Mouse (Mus musculus): ENCODE measurements at regions not wholly inside any gene's neighbourhood (a gene's known extent, or its start where the extent isn't known, plus 50 kb on each side); places are given as distances from the start of the nearest gene placed in this dataset.

DNA sequence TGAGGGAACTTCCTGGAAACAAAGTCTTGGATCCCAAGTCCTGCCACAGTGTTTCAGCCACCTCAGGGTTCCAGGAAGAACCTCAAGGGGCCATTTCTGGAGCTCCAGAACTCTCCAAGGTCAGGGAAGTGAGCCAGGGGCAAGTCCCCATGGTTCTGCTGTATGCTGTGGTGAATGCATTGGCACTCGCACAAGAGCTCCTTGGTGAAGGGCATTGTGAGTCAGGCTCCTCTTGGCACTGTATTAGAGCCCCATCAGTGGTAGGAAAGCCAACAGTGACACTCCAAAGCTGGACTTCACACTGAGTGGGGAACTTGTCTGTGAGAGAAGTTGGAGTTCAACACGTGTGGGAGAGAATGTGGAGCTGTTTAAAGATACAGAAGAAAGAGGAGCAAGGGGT lies 486.0 kb downstream of the Ajap1 start:
- TF ChIP-seq CTCF (conservative IDR thresholded peaks at IDR 0.05; ENCODE audit: low read length) (no peak), NANOG (IDR thresholded peaks at IDR 0.05; ENCODE audit: borderline replicate concordance, low read length) (no peak), POU5F1 (IDR thresholded peaks at IDR 0.05; ENCODE audit: borderline replicate concordance, low read length) (no peak)
- Histone ChIP-seq H3K27me3 (ENCODE audit: insufficient read depth, low read length) (peaks cover 28% of the 10 kb centered on the region), H3K4me3 (replicated peaks; ENCODE audit: low read length) (no peak overlapping the region), H3K4me1 (replicated peaks; ENCODE audit: low read depth, low read length) (peaks cover 22% of the 10 kb centered on the region), H3K36me3 (ENCODE audit: insufficient read depth, low read length) (no peaks in the 10 kb centered on the region), H3K9me3 (ENCODE audit: low read length) (no peaks in the 10 kb centered on the region)

DNA sequence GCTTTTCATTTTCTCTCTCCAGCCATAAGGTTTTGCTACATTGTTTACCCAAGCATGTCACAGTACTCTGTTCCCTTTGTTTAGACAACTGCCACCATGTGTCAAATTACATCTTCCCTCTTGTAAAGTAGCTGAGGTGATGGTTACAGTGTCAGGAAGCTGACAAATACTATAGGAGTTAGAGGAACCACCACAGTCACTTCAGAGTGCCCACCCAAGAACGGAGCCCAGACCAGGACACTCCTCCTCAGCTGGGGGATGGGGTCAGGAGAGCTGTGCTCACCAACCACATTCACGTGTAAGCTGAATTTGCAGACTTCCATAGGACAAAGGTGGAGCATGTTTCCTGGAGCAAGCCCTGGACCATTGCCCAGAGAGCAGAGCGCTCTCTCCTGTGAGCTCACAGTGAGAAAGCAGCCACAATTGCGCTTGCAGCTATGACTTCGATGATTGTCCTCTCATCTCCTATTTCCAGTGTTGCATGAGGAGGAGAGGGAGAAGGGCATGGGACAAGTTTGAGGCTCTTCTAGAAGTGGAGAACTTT lies 487.5 kb downstream of the Ajap1 start:
- Histone ChIP-seq H3K27me3 (ENCODE audit: insufficient read depth, low read length) (peaks cover 28% of the 10 kb centered on the region), H3K9me3 (ENCODE audit: low read length) (no peaks in the 10 kb centered on the region), H3K4me1 (replicated peaks; ENCODE audit: low read depth, low read length) (peaks cover 22% of the 10 kb centered on the region), H3K4me3 (replicated peaks; ENCODE audit: low read length) (no peak overlapping the region), H3K36me3 (ENCODE audit: insufficient read depth, low read length) (no peaks in the 10 kb centered on the region)
- TF ChIP-seq POU5F1 (IDR thresholded peaks at IDR 0.05; ENCODE audit: borderline replicate concordance, low read length) (no peak), CTCF (conservative IDR thresholded peaks at IDR 0.05; ENCODE audit: low read length) (no peak), NANOG (IDR thresholded peaks at IDR 0.05; ENCODE audit: borderline replicate concordance, low read length) (no peak)

DNA sequence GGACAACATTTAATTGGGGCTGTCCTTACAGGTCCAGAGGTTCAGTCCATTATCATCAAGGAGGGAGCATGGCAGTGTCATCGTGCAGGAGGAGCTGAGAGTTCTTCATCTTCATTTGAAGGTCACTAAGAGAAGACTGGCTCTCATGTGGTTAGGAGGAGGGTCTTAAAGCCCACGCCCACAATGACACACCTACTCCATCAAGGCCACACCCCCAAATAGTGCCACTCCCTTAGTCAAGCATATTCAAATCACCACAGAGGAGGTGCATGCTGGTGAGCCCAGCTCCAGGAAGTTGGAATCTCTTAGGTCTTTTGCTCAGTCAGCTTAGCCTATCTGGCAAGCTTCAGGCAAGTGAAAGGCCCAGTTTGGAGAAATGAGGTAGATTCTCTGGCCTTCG lies 488.4 kb downstream of the Ajap1 start:
- H3K36me3 ChIP-seq (ENCODE audit: insufficient read depth, low read length), result no peaks in the 10 kb centered on the region
- no peak overlapping the region for H3K4me3 ChIP-seq (replicated peaks; ENCODE audit: low read length)
- no peaks in the 10 kb centered on the region for H3K9me3 ChIP-seq (ENCODE audit: low read length)
- TF ChIP-seq POU5F1 (IDR thresholded peaks at IDR 0.05; ENCODE audit: borderline replicate concordance, low read length) (no peak), CTCF (conservative IDR thresholded peaks at IDR 0.05; ENCODE audit: low read length) (no peak), NANOG (IDR thresholded peaks at IDR 0.05; ENCODE audit: borderline replicate concordance, low read length) (no peak)
- peaks cover 13% of the 10 kb centered on the region for H3K4me1 ChIP-seq (replicated peaks; ENCODE audit: low read depth, low read length)
- peaks cover 25% of the 10 kb centered on the region for H3K27me3 ChIP-seq (ENCODE audit: insufficient read depth, low read length)

DNA sequence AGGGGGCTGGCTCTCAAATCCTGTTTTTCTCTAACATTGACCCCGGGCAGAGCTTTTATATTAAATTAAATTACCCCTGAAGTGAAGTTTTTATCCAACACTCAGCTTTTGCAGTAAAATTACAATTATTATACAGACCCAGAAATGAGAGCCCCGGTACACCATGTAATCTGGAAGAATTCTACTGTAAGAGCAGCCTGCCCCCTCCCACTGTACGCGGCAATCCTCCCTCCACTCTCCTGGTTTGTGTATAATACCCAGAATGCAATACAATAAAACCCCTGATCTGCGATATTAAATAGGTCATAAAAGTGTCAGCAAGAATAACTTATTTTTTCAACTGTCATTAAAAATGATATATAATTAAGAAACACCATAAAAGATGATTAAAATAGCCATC lies 492.3 kb downstream of the Ajap1 start:
- H3K4me3 ChIP-seq (replicated peaks; ENCODE audit: low read length), result no peak overlapping the region
- H3K9me3 ChIP-seq (ENCODE audit: low read length), result no peaks in the 10 kb centered on the region
- no peaks in the 10 kb centered on the region for H3K36me3 ChIP-seq (ENCODE audit: insufficient read depth, low read length)
- peaks cover 5% of the 10 kb centered on the region; the same call in 1 of the 2 replicates for H3K4me1 ChIP-seq (replicated peaks; ENCODE audit: low read depth, low read length)
- no peaks in the 10 kb centered on the region for H3K27me3 ChIP-seq (ENCODE audit: insufficient read depth, low read length)
- no peak for TF ChIP-seq NANOG (IDR thresholded peaks at IDR 0.05; ENCODE audit: borderline replicate concordance, low read length)
- TF ChIP-seq POU5F1 (IDR thresholded peaks at IDR 0.05; ENCODE audit: borderline replicate concordance, low read length), result no peak
- no peak for TF ChIP-seq CTCF (conservative IDR thresholded peaks at IDR 0.05; ENCODE audit: low read length)

DNA sequence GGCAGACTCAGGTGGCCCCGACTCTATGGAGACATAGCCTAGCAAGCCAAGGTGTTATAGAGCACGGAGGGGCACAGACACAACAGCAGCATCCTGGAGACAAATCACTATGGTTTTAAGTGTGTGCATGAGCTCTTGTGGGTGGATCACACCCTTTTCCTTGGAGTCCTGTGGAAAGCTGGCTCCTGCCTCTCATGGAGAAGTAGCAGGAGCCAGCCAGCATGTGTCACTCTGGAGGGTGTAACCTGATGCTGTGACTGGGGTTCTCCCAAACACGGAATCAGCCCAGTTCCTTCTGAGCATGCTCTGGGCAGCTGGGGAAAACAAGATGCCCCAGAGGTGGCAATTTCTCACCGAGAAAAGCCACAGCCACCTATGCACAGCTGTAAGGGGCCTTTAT lies 494.9 kb downstream of the Ajap1 start:
- H3K4me1 ChIP-seq (replicated peaks; ENCODE audit: low read depth, low read length), result no peaks in the 10 kb centered on the region
- no peaks in the 10 kb centered on the region for H3K36me3 ChIP-seq (ENCODE audit: insufficient read depth, low read length)
- no peaks in the 10 kb centered on the region for H3K27me3 ChIP-seq (ENCODE audit: insufficient read depth, low read length)
- H3K9me3 ChIP-seq (ENCODE audit: low read length), result no peaks in the 10 kb centered on the region
- H3K4me3 ChIP-seq (replicated peaks; ENCODE audit: low read length), result no peak overlapping the region
- TF ChIP-seq CTCF (conservative IDR thresholded peaks at IDR 0.05; ENCODE audit: low read length), result no peak

DNA sequence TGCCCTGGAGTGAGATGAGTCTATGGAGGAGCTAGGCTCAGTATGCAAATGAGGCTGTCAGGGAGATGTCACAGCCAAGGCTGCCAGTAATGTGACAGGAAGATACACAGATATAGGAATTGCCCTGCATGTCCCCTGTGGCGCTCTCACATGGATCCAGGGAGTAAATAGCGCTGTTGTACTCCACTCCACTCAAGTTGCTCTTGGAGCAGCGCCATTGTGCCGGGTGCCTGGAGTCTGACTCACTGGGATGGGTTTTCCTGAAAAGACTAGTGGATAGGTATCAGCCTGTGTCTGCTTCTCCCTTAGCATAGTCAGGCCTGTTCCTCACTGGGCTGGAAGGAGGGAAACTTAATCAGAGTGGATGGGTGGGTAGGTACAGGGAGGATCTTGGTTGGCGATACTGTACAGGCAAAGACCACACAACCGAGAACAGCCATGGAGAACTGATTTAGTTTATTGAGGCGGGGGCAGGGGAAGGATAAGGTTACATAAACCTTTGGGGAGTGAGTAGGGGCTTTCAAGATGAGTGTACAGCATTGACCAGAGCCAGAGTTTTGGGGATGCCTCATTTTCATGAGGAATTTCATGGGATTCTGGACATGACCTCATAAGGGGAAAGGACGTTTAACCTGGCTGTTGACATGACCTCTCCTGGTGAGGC lies 497.5 kb upstream of the Kcnab2 start:
- no peaks in the 10 kb centered on the region for H3K36me3 ChIP-seq (ENCODE audit: insufficient read depth, low read length)
- H3K9me3 ChIP-seq (ENCODE audit: low read length), result no peaks in the 10 kb centered on the region
- no peaks in the 10 kb centered on the region for H3K27me3 ChIP-seq (ENCODE audit: insufficient read depth, low read length)
- H3K4me3 ChIP-seq (replicated peaks; ENCODE audit: low read length), result no peak overlapping the region
- no peaks in the 10 kb centered on the region for H3K4me1 ChIP-seq (replicated peaks; ENCODE audit: low read depth, low read length)
- TF ChIP-seq NANOG (IDR thresholded peaks at IDR 0.05; ENCODE audit: borderline replicate concordance, low read length), result no peak

DNA sequence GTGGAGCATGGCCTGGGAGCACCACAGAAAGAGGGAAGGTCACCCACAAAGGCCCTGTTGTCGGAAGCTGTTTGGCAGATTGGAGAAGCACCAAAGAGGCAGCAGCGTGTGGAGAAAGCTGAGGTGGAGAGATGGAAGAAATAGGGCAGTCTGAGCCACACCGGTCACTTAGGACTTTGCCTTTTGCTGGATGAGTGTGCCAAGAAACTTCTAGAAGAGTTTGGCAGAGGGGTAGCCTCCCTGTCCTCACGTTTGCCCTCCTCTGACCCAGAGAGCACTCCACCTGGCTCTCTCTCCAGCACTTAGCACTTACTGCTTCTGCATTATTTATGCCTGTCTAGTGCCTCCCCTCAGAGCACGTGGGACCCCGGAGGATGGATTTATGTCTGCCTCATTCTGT lies 485.3 kb upstream of the Kcnab2 start:
- Histone ChIP-seq H3K36me3 (ENCODE audit: insufficient read depth, low read length) (no peaks in the 10 kb centered on the region), H3K27me3 (ENCODE audit: insufficient read depth, low read length) (peaks cover 5% of the 10 kb centered on the region; the same call in 1 of the 2 replicates), H3K9me3 (ENCODE audit: low read length) (no peaks in the 10 kb centered on the region), H3K4me3 (replicated peaks; ENCODE audit: low read length) (no peak overlapping the region), H3K4me1 (replicated peaks; ENCODE audit: low read depth, low read length) (no peaks in the 10 kb centered on the region)
- TF ChIP-seq POU5F1 (IDR thresholded peaks at IDR 0.05; ENCODE audit: borderline replicate concordance, low read length), result no peak
- no peak for TF ChIP-seq NANOG (IDR thresholded peaks at IDR 0.05; ENCODE audit: borderline replicate concordance, low read length)
- TF ChIP-seq CTCF (conservative IDR thresholded peaks at IDR 0.05; ENCODE audit: low read length), result no peak

DNA sequence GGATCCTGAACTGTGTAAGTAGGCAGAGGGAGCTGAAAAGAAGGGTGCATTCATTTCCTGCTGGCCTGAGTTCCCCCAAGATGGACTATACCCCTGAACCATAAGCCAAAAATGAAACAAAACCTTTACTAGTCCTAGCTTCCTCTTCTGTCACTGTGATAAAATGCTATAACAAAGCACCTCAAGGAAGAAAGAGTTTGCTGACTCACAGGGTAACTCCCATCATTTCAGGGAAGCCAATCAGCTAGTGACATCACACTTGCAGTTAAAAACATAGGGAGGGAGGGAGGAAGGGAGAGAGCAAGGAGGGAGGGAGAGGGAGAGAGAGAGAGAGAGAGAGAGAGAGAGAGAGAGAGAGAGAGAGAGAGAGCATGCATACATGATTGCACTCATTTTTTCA lies 484.5 kb upstream of the Kcnab2 start:
- Histone ChIP-seq H3K4me1 (replicated peaks; ENCODE audit: low read depth, low read length) (no peaks in the 10 kb centered on the region), H3K4me3 (replicated peaks; ENCODE audit: low read length) (no peak overlapping the region), H3K27me3 (ENCODE audit: insufficient read depth, low read length) (peaks cover 3% of the 10 kb centered on the region; the same call in 1 of the 2 replicates), H3K9me3 (ENCODE audit: low read length) (no peaks in the 10 kb centered on the region), H3K36me3 (ENCODE audit: insufficient read depth, low read length) (no peaks in the 10 kb centered on the region)
- no peak for TF ChIP-seq NANOG (IDR thresholded peaks at IDR 0.05; ENCODE audit: borderline replicate concordance, low read length)
- no peak for TF ChIP-seq CTCF (conservative IDR thresholded peaks at IDR 0.05; ENCODE audit: low read length)
- TF ChIP-seq POU5F1 (IDR thresholded peaks at IDR 0.05; ENCODE audit: borderline replicate concordance, low read length), result no peak

DNA sequence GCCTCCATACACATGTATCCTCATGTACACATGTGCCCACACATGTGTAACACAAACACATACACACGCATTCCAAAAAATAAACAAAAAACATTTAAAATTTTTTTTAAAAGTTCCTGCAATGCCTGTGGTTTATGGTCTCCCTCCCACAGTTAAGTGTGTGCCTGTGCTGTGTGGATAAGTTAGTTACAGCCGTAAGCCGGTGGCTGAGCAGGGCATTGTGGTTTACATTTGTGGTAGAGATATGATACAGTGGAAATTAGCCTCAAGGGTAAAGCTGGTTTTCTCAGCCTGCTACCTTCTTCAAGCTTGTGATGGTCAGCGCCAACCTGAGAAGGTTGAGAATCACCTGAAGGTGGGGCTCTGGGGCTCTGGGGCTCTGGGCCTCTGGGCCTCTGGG lies 484.0 kb upstream of the Kcnab2 start:
- Histone ChIP-seq H3K4me1 (replicated peaks; ENCODE audit: low read depth, low read length) (no peaks in the 10 kb centered on the region), H3K4me3 (replicated peaks; ENCODE audit: low read length) (no peak overlapping the region), H3K27me3 (ENCODE audit: insufficient read depth, low read length) (peaks cover 3% of the 10 kb centered on the region; the same call in 1 of the 2 replicates), H3K36me3 (ENCODE audit: insufficient read depth, low read length) (no peaks in the 10 kb centered on the region), H3K9me3 (ENCODE audit: low read length) (no peaks in the 10 kb centered on the region)
- no peak for TF ChIP-seq NANOG (IDR thresholded peaks at IDR 0.05; ENCODE audit: borderline replicate concordance, low read length)
- TF ChIP-seq CTCF (conservative IDR thresholded peaks at IDR 0.05; ENCODE audit: low read length), result no peak
- no peak for TF ChIP-seq POU5F1 (IDR thresholded peaks at IDR 0.05; ENCODE audit: borderline replicate concordance, low read length)
